Mouse (Mus musculus) Muller cell, postnatal 12 days (primary cell): ENCODE data around the gene Ufc1.

ENCODE experiments used
- DNase-seq: peaks from one replicate; pipeline ENCODE4 v3.0.0-alpha.2; 2015; ENCODE audit errors: inconsistent ontology term

Ufc1 gene

GRCm38 (mm10) chr1:171287136-171288081 lies 7.4 kb downstream of the Ufc1 start, which contains the start of gene Usp21:
TSS of gene Usp21 (minus strand) at chr1:171287991.
- DNase-seq: peak; percentile 94

DNA sequence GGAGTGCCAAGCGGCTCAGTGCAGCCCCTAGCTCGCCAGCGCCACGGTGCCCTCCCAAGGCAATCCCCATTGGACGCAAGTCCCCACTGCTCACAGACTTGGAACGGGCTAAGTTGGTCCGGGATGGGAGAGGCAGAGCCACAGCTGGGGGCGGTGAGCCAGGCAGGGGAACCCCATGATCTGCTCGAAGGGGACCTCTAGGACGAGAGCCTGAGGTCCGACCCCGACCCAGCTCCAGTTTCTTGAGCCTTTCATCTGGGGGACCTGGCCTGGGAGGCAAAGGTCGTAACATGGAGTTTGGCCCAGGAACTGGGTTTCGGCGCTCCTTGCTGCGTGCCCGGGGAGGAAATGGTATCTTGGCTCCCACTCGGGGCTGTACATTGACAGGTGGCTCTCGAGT lies 8.3 kb downstream of the Ufc1 start:
- DNase-seq: no peak

- no peak for DNase-seq
These were observed 9.5 kb downstream of the Ufc1 start for GRCm38 (mm10) chr1:171285096-171285892.

DNA sequence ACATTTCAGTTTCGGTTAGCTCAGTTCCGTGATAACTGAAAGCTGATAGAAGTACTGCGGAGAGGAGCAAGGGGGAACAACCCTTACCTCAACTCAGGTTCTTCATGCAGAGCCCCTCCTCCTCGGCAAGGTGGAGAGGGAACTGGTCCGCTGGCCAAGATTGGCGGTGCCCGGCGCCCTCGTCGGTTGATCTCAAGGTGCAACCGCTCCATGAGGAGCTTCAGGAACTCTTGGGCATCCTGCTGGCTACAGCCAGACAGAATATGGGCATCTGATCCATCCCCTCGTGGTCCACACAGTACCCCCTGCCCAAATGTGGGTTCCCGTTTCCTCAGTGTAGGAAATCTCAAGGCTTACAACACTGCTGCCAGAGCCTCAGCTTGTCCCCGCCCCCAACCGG lies 10.3 kb downstream of the Ufc1 start:
- DNase-seq: no peak

DNA sequence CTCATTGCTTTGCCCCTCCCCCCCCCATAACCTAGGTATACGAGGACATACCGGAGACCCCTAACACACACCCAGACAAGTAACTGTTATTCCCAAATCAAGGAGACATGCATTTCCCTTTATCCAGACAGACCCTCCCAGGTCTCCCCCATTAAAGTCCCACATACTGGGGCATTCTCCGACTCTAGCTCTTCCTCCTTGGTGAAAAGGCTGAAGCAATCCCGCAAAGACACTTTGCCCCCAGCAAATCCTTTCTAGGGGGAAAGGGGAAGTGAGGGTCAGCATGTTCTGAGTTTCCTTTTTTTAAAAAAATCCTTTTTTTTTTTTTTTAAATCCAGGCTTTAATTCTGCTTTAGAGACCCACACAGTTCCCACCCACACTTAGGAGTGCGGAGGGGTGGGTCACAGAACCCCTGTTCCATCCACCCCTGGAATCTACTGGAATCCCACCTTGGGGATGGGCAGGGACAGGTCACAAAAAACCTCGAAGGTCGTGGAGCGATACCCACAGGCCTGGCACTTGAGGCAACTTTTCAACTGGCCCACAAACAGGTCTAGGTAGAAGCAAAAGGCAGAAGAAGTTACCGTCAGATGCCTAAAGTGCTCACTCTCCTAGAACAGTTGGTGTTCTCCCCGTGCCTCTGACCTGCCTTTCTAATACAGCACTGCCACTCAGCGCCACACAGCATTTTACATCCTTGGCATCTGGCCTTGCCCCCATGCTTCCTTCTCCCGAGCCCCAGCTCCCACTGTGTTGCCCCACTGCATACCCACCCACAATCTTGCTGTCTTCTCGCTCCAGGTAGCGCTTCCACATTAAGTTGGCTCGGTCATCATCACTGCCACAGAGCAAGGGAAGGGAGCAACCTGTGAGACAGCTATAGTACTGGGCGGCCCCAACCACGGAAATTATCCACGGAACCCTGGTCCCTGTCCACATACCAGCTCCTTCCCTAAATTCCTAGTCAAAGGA lies 11.3 kb downstream of the Ufc1 start:
- DNase-seq: no peak

GRCm38 (mm10) chr1:171282086-171282805 lies 12.6 kb downstream of the Ufc1 start:
- DNase-seq: no peak

- DNase-seq: no peak
These were observed 13.3 kb downstream of the Ufc1 start for GRCm38 (mm10) chr1:171281528-171281923.

DNA sequence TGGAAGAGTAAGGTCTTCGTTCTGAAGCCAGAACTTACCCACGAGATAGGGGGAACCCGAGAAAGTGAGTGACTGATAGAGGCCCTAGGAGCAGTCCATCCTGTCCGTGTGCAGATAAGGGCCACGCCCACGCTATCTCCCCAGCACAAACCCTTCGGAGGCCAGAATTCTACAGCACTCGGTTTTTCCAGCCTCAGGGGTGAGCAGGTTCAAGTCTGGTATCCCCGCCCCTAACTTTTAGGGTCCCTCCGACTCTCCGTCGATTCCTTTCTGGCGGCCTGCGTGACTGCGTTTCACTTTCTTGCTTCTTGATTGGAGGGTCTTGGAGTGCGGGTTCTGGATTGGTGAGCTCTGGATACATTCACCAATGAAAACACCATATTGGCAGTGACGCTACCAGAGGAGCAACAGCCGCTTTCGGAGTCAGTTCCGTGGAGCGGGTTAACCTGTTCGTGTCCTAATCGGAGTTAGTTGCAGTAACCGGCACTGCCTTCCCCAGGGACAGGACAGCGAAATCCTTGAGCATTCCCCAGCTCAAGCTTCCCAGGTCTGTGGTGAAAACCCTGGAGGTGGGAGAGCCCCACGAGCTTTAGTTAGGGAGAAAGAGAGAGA lies 13.8 kb downstream of the Ufc1 start, which contains the start of gene Ppox:
Ppox (minus strand) TSS at position 271 of the 612 bp plus-strand sequence.
- peak; percentile 94 for DNase-seq

GRCm38 (mm10) chr1:171280250-171280915 lies 14.4 kb downstream of the Ufc1 start:
- DNase-seq: no peak

DNA sequence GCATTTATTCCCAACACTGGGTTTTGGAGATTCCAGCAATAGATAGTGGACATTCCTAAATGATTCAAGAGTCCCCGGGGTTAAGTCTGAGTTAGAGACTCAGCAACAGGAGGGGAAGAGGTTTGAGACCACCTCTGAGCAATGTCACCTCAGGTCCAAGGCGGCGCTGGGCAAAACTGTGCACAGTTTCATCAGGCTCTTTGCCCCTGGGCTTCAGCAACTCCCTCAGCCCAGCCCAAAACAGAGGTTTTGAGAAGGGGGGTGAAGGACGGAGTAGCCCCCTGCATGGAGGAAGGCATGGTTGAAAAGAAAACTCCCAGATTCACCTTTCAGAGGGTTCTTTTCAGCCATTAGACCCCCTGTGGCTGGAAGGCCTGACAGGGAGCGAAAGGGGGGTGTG lies 15.1 kb downstream of the Ufc1 start:
- no peak for DNase-seq

DNA sequence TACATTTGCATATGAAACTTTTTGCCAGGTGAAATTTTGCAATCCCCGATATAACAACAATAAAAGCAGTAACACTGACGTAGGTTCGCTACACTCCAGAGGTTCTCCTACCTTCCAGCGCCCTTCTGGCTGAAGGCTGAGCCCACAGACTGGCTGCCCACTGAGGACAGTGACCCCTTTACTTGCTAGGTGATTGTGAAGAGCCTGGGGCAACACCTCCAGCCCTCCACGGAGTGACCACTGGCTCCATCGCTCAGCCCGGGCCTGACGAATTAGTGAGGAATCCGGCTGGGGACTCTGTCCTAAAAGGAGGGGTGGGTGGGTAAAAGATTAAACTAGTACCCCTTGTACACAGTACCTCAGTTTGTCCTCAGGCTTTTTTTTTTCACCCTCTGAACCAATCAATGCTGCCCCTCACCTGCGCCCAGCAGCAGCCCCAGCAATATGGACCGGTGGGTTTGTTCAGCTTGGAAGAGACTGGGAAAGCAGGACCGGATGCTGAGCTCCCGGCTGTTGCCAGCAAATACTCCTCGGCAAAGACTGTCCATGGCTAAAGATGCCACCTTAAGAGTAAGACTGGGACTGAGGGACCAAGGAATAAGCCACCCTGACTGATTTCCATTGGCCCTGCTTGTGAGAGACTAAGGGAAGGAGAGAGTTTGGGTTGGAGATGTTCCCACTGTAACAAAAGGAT lies 15.7 kb downstream of the Ufc1 start:
- DNase-seq: no peak

GRCm38 (mm10) chr1:171278436-171278835 lies 16.4 kb downstream of the Ufc1 start:
- DNase-seq: no peak

GRCm38 (mm10) chr1:171277736-171278135 lies 17.1 kb downstream of the Ufc1 start:
- DNase-seq: no peak

GRCm38 (mm10) chr1:171276110-171276748 lies 18.6 kb downstream of the Ufc1 start:
- no peak for DNase-seq

- DNase-seq: no peak
These were observed 19.6 kb downstream of the Ufc1 start for GRCm38 (mm10) chr1:171275144-171275734.

- DNase-seq: no peak
These were observed 20.7 kb downstream of the Ufc1 start for GRCm38 (mm10) chr1:171274171-171274570.

DNA sequence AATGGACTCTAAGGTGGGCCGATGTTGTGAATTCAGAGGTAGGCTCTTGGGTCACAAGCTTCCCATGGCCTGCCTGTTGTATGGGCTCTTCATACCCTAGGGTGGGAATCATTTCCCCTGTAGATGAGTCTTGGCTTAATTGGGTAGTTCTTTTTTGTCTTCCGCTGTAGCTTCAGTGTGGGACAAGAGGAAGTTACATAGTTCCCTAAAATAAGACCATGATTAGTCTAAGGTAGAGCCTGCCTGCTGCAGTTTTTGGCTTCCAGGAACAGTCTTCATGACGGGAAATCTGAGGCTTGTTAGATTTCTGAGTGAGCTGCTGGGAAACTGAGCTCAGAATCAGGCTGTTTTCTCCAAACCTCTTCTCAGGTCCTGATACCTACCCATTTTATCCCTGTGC lies 22.7 kb downstream of the Ufc1 start:
- no peak for DNase-seq

GRCm38 (mm10) chr1:171271622-171272021 lies 23.2 kb downstream of the Ufc1 start:
- no peak for DNase-seq
